Mouse (Mus musculus): ENCODE measurements around the gene Gm45713. TPM values are rescaled to one million over a fixed set of nuclear protein-coding genes. Genes with fewer than 3 reads are reported as not detected.

Gm45713 gene
- total and polyA plus RNA-seq, 3 experiments = 3.9 TPM; not detected in 2

DNA sequence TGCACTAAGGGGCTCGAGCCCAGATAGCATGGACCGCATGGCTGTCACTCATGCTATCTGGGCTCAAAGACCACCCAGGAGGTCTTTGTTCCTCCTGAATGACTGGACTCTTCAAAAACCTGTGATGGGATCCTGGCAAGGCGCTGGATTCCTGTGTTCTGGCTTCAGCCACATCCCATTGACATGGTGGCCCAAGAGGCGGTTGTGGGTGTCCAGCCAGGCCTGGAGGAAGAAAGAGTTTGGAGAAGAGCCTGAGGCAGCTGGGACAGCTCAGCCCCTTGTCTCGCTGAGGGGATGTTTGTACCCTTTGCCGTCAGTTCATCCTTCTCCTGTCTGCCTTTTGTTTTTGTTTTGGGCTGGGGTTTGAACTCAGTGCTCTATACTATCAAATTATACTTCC, 13.5 kb upstream of the Gm45713 start:
- H3K79me2 ChIP-seq (ENCODE audit: control insufficient read depth, insufficient read depth, low read length, poor library complexity) = peaks cover 7% of the 10 kb centered on the region; the same call in 1 of the 2 replicates
- no peaks in the 10 kb centered on the region for H3K27me3 ChIP-seq (ENCODE audit: control insufficient read depth in 1 of 2, insufficient read depth in 2 of 2, low read length in 2 of 2)
- H3K9ac ChIP-seq (ENCODE audit: control insufficient read depth, low read depth, low read length, poor library complexity, severe bottlenecking) = no peak overlapping the region
- H3K27ac ChIP-seq (ENCODE audit: control insufficient read depth, low read depth, low read length) = no peak overlapping the region
- H3K9me3 ChIP-seq (replicated peaks; ENCODE audit: insufficient read depth, low read length) = no peaks in the 10 kb centered on the region
- no peak overlapping the region for H3K4me3 ChIP-seq (ENCODE audit: control insufficient read depth in 1 of 2, insufficient read depth in 1 of 2, low read depth in 2 of 2, low read length in 2 of 2)
- no peaks in the 10 kb centered on the region for H3K4me1 ChIP-seq (ENCODE audit: control insufficient read depth in 1 of 2, insufficient read depth in 2 of 2, low read length in 2 of 2)
- peaks cover 0 to 3% of the 10 kb centered on the region in 2 experiments; a peak in 3 of 4 replicates for H3K36me3 ChIP-seq (ENCODE audit: control insufficient read depth in 1 of 2, insufficient read depth in 2 of 2, low read length in 2 of 2)
- TF ChIP-seq RCOR1 (IDR thresholded peaks at IDR 0.05; ENCODE audit: low read depth, low read length) (no peak), EP300 (IDR thresholded peaks at IDR 0.05; ENCODE audit: low read depth in 1 of 2, low read length in 2 of 2) (no peak), MAZ (IDR thresholded peaks at IDR 0.05; ENCODE audit: low read depth, low read length) (no peak), ZMIZ1 (IDR thresholded peaks at IDR 0.05; ENCODE audit: low read depth, low read length) (no peak), MYB (IDR thresholded peaks at IDR 0.05; ENCODE audit: low read depth, low read length) (no peak), NRF1 (IDR thresholded peaks at IDR 0.05; ENCODE audit: insufficient read depth, low read depth, low read length, poor library complexity, severe bottlenecking) (no peak), POLR2AphosphoS5 (IDR thresholded peaks at IDR 0.05; ENCODE audit: borderline replicate concordance, low read depth, low read length) (no peak), JUND (IDR thresholded peaks at IDR 0.05; ENCODE audit: low read depth, low read length) (no peak), CHD1 (IDR thresholded peaks at IDR 0.05; ENCODE audit: low read depth, low read length) (no peak), CTCF (IDR thresholded peaks at IDR 0.05 in 2 of 3, conservative IDR thresholded peaks at IDR 0.05 in 1 of 3; ENCODE audit: control insufficient read depth in 1 of 3, insufficient read depth in 1 of 3, low read depth in 2 of 3, low read length in 3 of 3, poor library complexity in 1 of 3, severe bottlenecking in 1 of 3) (no peak)
- DNase-seq (ENCODE audit: low read depth, low spot score) = no peak

DNA sequence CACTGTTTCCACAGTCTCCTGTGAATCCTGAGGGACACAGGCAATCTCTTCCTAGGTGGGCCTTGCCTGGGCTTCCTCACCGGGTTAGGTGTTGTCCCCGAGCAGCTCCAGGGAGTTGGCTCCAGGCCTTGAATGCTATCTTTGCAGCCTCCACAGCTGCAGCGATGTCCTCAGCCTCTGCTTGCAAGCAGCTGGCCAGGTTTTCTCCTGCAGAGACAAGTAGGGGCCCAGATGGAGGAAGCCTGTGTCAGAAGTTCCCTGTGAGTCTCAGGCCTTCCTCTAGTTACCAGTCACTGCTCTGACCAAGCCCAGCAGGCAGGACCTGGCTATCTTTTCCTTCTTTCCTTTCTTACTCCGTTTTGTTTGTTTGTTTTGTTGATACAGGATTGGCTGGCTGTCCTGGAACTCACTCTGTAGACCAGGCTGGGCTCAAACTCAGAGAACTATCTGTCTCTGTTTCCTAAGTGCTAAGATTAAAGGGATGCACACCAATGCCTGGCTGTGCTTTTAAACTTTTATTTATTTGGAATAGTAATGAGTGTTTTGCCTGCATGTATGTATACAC, 12.6 kb upstream of the Gm45713 start:
- H3K9me3 ChIP-seq (replicated peaks; ENCODE audit: insufficient read depth, low read length) = no peaks in the 10 kb centered on the region
- peaks cover 0 to 3% of the 10 kb centered on the region in 2 experiments; a peak in 3 of 4 replicates for H3K36me3 ChIP-seq (ENCODE audit: control insufficient read depth in 1 of 2, insufficient read depth in 2 of 2, low read length in 2 of 2)
- H3K4me3 ChIP-seq (ENCODE audit: control insufficient read depth in 1 of 2, insufficient read depth in 1 of 2, low read depth in 2 of 2, low read length in 2 of 2) = no peak overlapping the region
- H3K9ac ChIP-seq (ENCODE audit: control insufficient read depth, low read depth, low read length, poor library complexity, severe bottlenecking) = no peak overlapping the region
- H3K79me2 ChIP-seq (ENCODE audit: control insufficient read depth, insufficient read depth, low read length, poor library complexity) = peaks cover 1% of the 10 kb centered on the region; the same call in 1 of the 2 replicates
- H3K4me1 ChIP-seq (ENCODE audit: control insufficient read depth in 1 of 2, insufficient read depth in 2 of 2, low read length in 2 of 2) = no peaks in the 10 kb centered on the region
- H3K27ac ChIP-seq (ENCODE audit: control insufficient read depth, low read depth, low read length) = no peak overlapping the region
- DNase-seq (ENCODE audit: low read depth, low spot score) = no peak
- H3K27me3 ChIP-seq (ENCODE audit: control insufficient read depth in 1 of 2, insufficient read depth in 2 of 2, low read length in 2 of 2) = no peaks in the 10 kb centered on the region
- no peak for TF ChIP-seq USF2 (IDR thresholded peaks at IDR 0.05; ENCODE audit: borderline replicate concordance in 1 of 2, insufficient read depth in 1 of 2, low read depth in 1 of 2, low read length in 2 of 2)
- no peak for TF ChIP-seq TAL1 (IDR thresholded peaks at IDR 0.05; ENCODE audit: low read length)
- TF ChIP-seq HCFC1 (IDR thresholded peaks at IDR 0.05; ENCODE audit: low read depth, low read length) = no peak
- TF ChIP-seq JUND (IDR thresholded peaks at IDR 0.05; ENCODE audit: low read depth, low read length) = no peak
- no peak for TF ChIP-seq ZC3H11A (IDR thresholded peaks at IDR 0.05; ENCODE audit: low read depth, low read length)
- no peak for TF ChIP-seq RAD21 (IDR thresholded peaks at IDR 0.05; ENCODE audit: low read depth, low read length)
- no peak for TF ChIP-seq MYB (IDR thresholded peaks at IDR 0.05; ENCODE audit: low read depth, low read length)
- TF ChIP-seq MEF2A (IDR thresholded peaks at IDR 0.05; ENCODE audit: extremely low read depth, insufficient replicate concordance, low read depth, low read length, poor library complexity, severe bottlenecking) = no peak

All from MEL (cell line).